Mouse (Mus musculus): ENCODE results near the gene Dach1. TPM values are rescaled to one million over a fixed set of nuclear protein-coding genes. Genes with fewer than 3 reads are reported as not detected.

The Dach1 gene
- polyA plus RNA-seq, 1 experiment, result 0.23 TPM

GRCm38 (mm10) chr14:97871001-97871400 is 298.6 kb downstream of the Dach1 start:
- WGBS, result 89% methylated on average over 2 of the region's 2 CpGs
- H3K36me3 ChIP-seq (ENCODE audit: control insufficient read depth, insufficient read depth, low read length), result no peaks in the 10 kb centered on the region
- no peaks in the 10 kb centered on the region for H3K4me1 ChIP-seq (ENCODE audit: control insufficient read depth, insufficient read depth, insufficient read length)
- H3K27ac ChIP-seq (ENCODE audit: insufficient read depth, low read length), result no peak overlapping the region
- H3K4me3 ChIP-seq (ENCODE audit: extremely low read depth, insufficient read depth, insufficient read length), result no peak overlapping the region
- H3K27me3 ChIP-seq (ENCODE audit: control insufficient read depth, insufficient read depth, low read length), result no peaks in the 10 kb centered on the region
- no peak for TF ChIP-seq POLR2A (IDR thresholded peaks at IDR 0.05; ENCODE audit: low read depth, low read length)
- TF ChIP-seq CTCF (IDR thresholded peaks at IDR 0.05; ENCODE audit: extremely low read depth, insufficient read depth, insufficient read length, insufficient replicate concordance), result no peak
- DNase-seq (ENCODE audit: low read depth in 1 of 2, low spot score in 2 of 2), result no peak

- 90% methylated on average over 3 of the region's 3 CpGs for WGBS
- no peaks in the 10 kb centered on the region for H3K36me3 ChIP-seq (ENCODE audit: control insufficient read depth, insufficient read depth, low read length)
- no peaks in the 10 kb centered on the region for H3K4me1 ChIP-seq (ENCODE audit: control insufficient read depth, insufficient read depth, insufficient read length)
- H3K27ac ChIP-seq (ENCODE audit: insufficient read depth, low read length), result no peak overlapping the region
- TF ChIP-seq CTCF (IDR thresholded peaks at IDR 0.05; ENCODE audit: extremely low read depth, insufficient read depth, insufficient read length, insufficient replicate concordance), result no peak
- no peak for TF ChIP-seq POLR2A (IDR thresholded peaks at IDR 0.05; ENCODE audit: low read depth, low read length)
- H3K4me3 ChIP-seq (ENCODE audit: extremely low read depth, insufficient read depth, insufficient read length), result no peak overlapping the region
- no peaks in the 10 kb centered on the region for H3K27me3 ChIP-seq (ENCODE audit: control insufficient read depth, insufficient read depth, low read length)
- no peak for DNase-seq (ENCODE audit: low read depth in 1 of 2, low spot score in 2 of 2)
Measured at GRCm38 (mm10) chr14:97858384-97858783, 311.2 kb downstream of the Dach1 start.

- DNase-seq (ENCODE audit: low read depth in 1 of 2, low spot score in 2 of 2), result no peak
- no peaks in the 10 kb centered on the region for H3K27me3 ChIP-seq (ENCODE audit: control insufficient read depth, insufficient read depth, low read length)
- 78% methylated on average over 2 of the region's 2 CpGs for whole genome bisulfite sequencing
- no peak for TF ChIP-seq CTCF (IDR thresholded peaks at IDR 0.05; ENCODE audit: extremely low read depth, insufficient read depth, insufficient read length, insufficient replicate concordance)
- no peaks in the 10 kb centered on the region for H3K36me3 ChIP-seq (ENCODE audit: control insufficient read depth, insufficient read depth, low read length)
- no peak overlapping the region for H3K4me3 ChIP-seq (ENCODE audit: extremely low read depth, insufficient read depth, insufficient read length)
- H3K4me1 ChIP-seq (ENCODE audit: control insufficient read depth, insufficient read depth, insufficient read length), result no peaks in the 10 kb centered on the region
- no peak overlapping the region for H3K27ac ChIP-seq (ENCODE audit: insufficient read depth, low read length)
Measured at GRCm38 (mm10) chr14:97857276-97857675, 312.3 kb downstream of the Dach1 start.

GRCm38 (mm10) chr14:97855345-97855744 is 314.2 kb downstream of the Dach1 start:
- no peaks in the 10 kb centered on the region for H3K4me1 ChIP-seq (ENCODE audit: control insufficient read depth, insufficient read depth, insufficient read length)
- no peak for TF ChIP-seq POLR2A (IDR thresholded peaks at IDR 0.05; ENCODE audit: low read depth, low read length)
- no peak for TF ChIP-seq CTCF (IDR thresholded peaks at IDR 0.05; ENCODE audit: extremely low read depth, insufficient read depth, insufficient read length, insufficient replicate concordance)
- DNase-seq (ENCODE audit: low read depth in 1 of 2, low spot score in 2 of 2), result no peak
- no peaks in the 10 kb centered on the region for H3K27me3 ChIP-seq (ENCODE audit: control insufficient read depth, insufficient read depth, low read length)
- H3K36me3 ChIP-seq (ENCODE audit: control insufficient read depth, insufficient read depth, low read length), result no peaks in the 10 kb centered on the region
- H3K27ac ChIP-seq (ENCODE audit: insufficient read depth, low read length), result no peak overlapping the region
- no peak overlapping the region for H3K4me3 ChIP-seq (ENCODE audit: extremely low read depth, insufficient read depth, insufficient read length)
- 87% methylated on average over 1 of the region's 1 CpGs for WGBS

GRCm38 (mm10) chr14:97850486-97850885 is 319.1 kb downstream of the Dach1 start:
- no peak overlapping the region for H3K27ac ChIP-seq (ENCODE audit: insufficient read depth, low read length)
- no peak overlapping the region for H3K4me3 ChIP-seq (ENCODE audit: extremely low read depth, insufficient read depth, insufficient read length)
- H3K4me1 ChIP-seq (ENCODE audit: control insufficient read depth, insufficient read depth, insufficient read length), result no peaks in the 10 kb centered on the region
- TF ChIP-seq POLR2A (IDR thresholded peaks at IDR 0.05; ENCODE audit: low read depth, low read length) (no peak), CTCF (IDR thresholded peaks at IDR 0.05; ENCODE audit: extremely low read depth, insufficient read depth, insufficient read length, insufficient replicate concordance) (no peak)
- no peaks in the 10 kb centered on the region for H3K27me3 ChIP-seq (ENCODE audit: control insufficient read depth, insufficient read depth, low read length)
- 83% methylated on average over 4 of the region's 4 CpGs for WGBS
- no peak for DNase-seq (ENCODE audit: low read depth in 1 of 2, low spot score in 2 of 2)
- H3K36me3 ChIP-seq (ENCODE audit: control insufficient read depth, insufficient read depth, low read length), result no peaks in the 10 kb centered on the region

GRCm38 (mm10) chr14:97847641-97848040 is 321.9 kb downstream of the Dach1 start:
- no peak for DNase-seq (ENCODE audit: low read depth in 1 of 2, low spot score in 2 of 2)
- no peak overlapping the region for H3K27ac ChIP-seq (ENCODE audit: insufficient read depth, low read length)
- TF ChIP-seq CTCF (IDR thresholded peaks at IDR 0.05; ENCODE audit: extremely low read depth, insufficient read depth, insufficient read length, insufficient replicate concordance) (no peak), POLR2A (IDR thresholded peaks at IDR 0.05; ENCODE audit: low read depth, low read length) (no peak)
- no peaks in the 10 kb centered on the region for H3K27me3 ChIP-seq (ENCODE audit: control insufficient read depth, insufficient read depth, low read length)
- H3K4me1 ChIP-seq (ENCODE audit: control insufficient read depth, insufficient read depth, insufficient read length), result no peaks in the 10 kb centered on the region
- 89% methylated on average over 1 of the region's 1 CpGs for WGBS
- no peaks in the 10 kb centered on the region for H3K36me3 ChIP-seq (ENCODE audit: control insufficient read depth, insufficient read depth, low read length)
- no peak overlapping the region for H3K4me3 ChIP-seq (ENCODE audit: extremely low read depth, insufficient read depth, insufficient read length)

- WGBS, result 93% methylated on average over 5 of the region's 5 CpGs
- H3K27ac ChIP-seq (ENCODE audit: insufficient read depth, low read length), result no peak overlapping the region
- TF ChIP-seq CTCF (IDR thresholded peaks at IDR 0.05; ENCODE audit: extremely low read depth, insufficient read depth, insufficient read length, insufficient replicate concordance), result no peak
- no peak for TF ChIP-seq POLR2A (IDR thresholded peaks at IDR 0.05; ENCODE audit: low read depth, low read length)
- no peaks in the 10 kb centered on the region for H3K4me1 ChIP-seq (ENCODE audit: control insufficient read depth, insufficient read depth, insufficient read length)
- DNase-seq (ENCODE audit: low read depth in 1 of 2, low spot score in 2 of 2), result no peak
- no peaks in the 10 kb centered on the region for H3K36me3 ChIP-seq (ENCODE audit: control insufficient read depth, insufficient read depth, low read length)
- H3K4me3 ChIP-seq (ENCODE audit: extremely low read depth, insufficient read depth, insufficient read length), result no peak overlapping the region
- no peaks in the 10 kb centered on the region for H3K27me3 ChIP-seq (ENCODE audit: control insufficient read depth, insufficient read depth, low read length)
Measured at GRCm38 (mm10) chr14:97839275-97839674, 330.3 kb downstream of the Dach1 start.
